Mouse (Mus musculus): Measurements from ENCODE around the gene Ankrd11. TPM values are rescaled to one million over a fixed set of nuclear protein-coding genes. Genes with fewer than 3 reads are reported as not detected.
A peak's percentile ranks its signal among the peaks of the same experiment; 100 is the strongest.

The Ankrd11 gene
- polyA plus RNA-seq, 1 experiment from 2014 or later: 46.2 TPM

- Histone ChIP-seq H3K27me3 (ENCODE audit: control insufficient read depth, insufficient read depth, low read length) (no peaks in the 10 kb centered on the region), H3K4me3 (replicated peaks; ENCODE audit: low read depth, low read length) (peak overlapping the region; percentile 99), H3K36me3 (ENCODE audit: control insufficient read depth, insufficient read depth, low read length) (no peaks in the 10 kb centered on the region), H3K9ac (replicated peaks; ENCODE audit: low read length) (peak overlapping the region; percentile 76), H3K4me1 (ENCODE audit: control insufficient read depth, insufficient read depth, low read length) (peaks cover 32% of the 10 kb centered on the region), H3K4me2 (ENCODE audit: low read length) (peak overlapping the region; percentile 87), H3K9me3 (ENCODE audit: control insufficient read depth, low read length) (no peaks in the 10 kb centered on the region), H3K27ac (replicated peaks; ENCODE audit: low read depth, low read length) (peak overlapping the region; percentile 95)
- WGBS: 23% methylated on average over 22 of the region's 22 CpGs
- ATAC-seq (ENCODE audit: low FRiP score, low TSS enrichment) (no peak), DNase-seq (no peak)
Measured at GRCm38 (mm10) chr8:123042974-123043625, 1.0 kb upstream of the Ankrd11 start.

GRCm38 (mm10) chr8:123041774-123042105, 337 bp downstream of the Ankrd11 start:
- 3% methylated on average over 29 of the region's 60 CpGs for WGBS
- ATAC-seq (ENCODE audit: low FRiP score, low TSS enrichment): 0 out of 2 replicates have a peak, but pooled peaks have one; percentile 5

GRCm38 (mm10) chr8:123041008-123041773, 886 bp downstream of the Ankrd11 start:
- peaks cover 32% of the 10 kb centered on the region for H3K4me1 ChIP-seq (ENCODE audit: control insufficient read depth, insufficient read depth, low read length)
- DNase-seq (peak; percentile 77), ATAC-seq (ENCODE audit: low FRiP score, low TSS enrichment) (no peak)
- under 1% methylated on average over 66 of the region's 71 CpGs for WGBS
- H3K9me3 ChIP-seq (ENCODE audit: control insufficient read depth, low read length): no peaks in the 10 kb centered on the region
- H3K4me3 ChIP-seq (replicated peaks; ENCODE audit: low read depth, low read length): peak overlapping the region; percentile 99
- H3K4me2 ChIP-seq (ENCODE audit: low read length): peak overlapping the region; percentile 75
- no peaks in the 10 kb centered on the region for H3K27me3 ChIP-seq (ENCODE audit: control insufficient read depth, insufficient read depth, low read length)
- H3K9ac ChIP-seq (replicated peaks; ENCODE audit: low read length): peak overlapping the region; percentile 97
- H3K27ac ChIP-seq (replicated peaks; ENCODE audit: low read depth, low read length): peak overlapping the region; percentile 93
- H3K36me3 ChIP-seq (ENCODE audit: control insufficient read depth, insufficient read depth, low read length): no peaks in the 10 kb centered on the region

More at GRCm38 (mm10) chr8:123041774-123042105, 337 bp downstream of the Ankrd11 start:
- Histone ChIP-seq H3K4me3 (replicated peaks; ENCODE audit: low read depth, low read length) (peak overlapping the region; percentile 99), H3K36me3 (ENCODE audit: control insufficient read depth, insufficient read depth, low read length) (no peaks in the 10 kb centered on the region), H3K27me3 (ENCODE audit: control insufficient read depth, insufficient read depth, low read length) (no peaks in the 10 kb centered on the region), H3K4me1 (ENCODE audit: control insufficient read depth, insufficient read depth, low read length) (peaks cover 32% of the 10 kb centered on the region), H3K9me3 (ENCODE audit: control insufficient read depth, low read length) (no peaks in the 10 kb centered on the region), H3K9ac (replicated peaks; ENCODE audit: low read length) (peak overlapping the region; percentile 97), H3K27ac (replicated peaks; ENCODE audit: low read depth, low read length) (peak overlapping the region; percentile 93), H3K4me2 (ENCODE audit: low read length) (peak overlapping the region; percentile 75)
- DNase-seq: no peak

GRCm38 (mm10) chr8:123040110-123040650, 1.9 kb downstream of the Ankrd11 start:
- H3K9me3 ChIP-seq (ENCODE audit: control insufficient read depth, low read length): no peaks in the 10 kb centered on the region
- H3K4me2 ChIP-seq (ENCODE audit: low read length): peak overlapping the region; percentile 75
- H3K4me3 ChIP-seq (replicated peaks; ENCODE audit: low read depth, low read length): peak overlapping the region; percentile 99
- H3K36me3 ChIP-seq (ENCODE audit: control insufficient read depth, insufficient read depth, low read length): no peaks in the 10 kb centered on the region
- DNase-seq: peak; percentile 50
- H3K27me3 ChIP-seq (ENCODE audit: control insufficient read depth, insufficient read depth, low read length): no peaks in the 10 kb centered on the region
- H3K27ac ChIP-seq (replicated peaks; ENCODE audit: low read depth, low read length): peak overlapping the region; percentile 93; the same call in 1 of the 2 replicates
- no peak for ATAC-seq (ENCODE audit: low FRiP score, low TSS enrichment)
- H3K9ac ChIP-seq (replicated peaks; ENCODE audit: low read length): peak overlapping the region; percentile 97; the same call in 1 of the 2 replicates
- WGBS: 3% methylated on average over 4 of the region's 4 CpGs
- H3K4me1 ChIP-seq (ENCODE audit: control insufficient read depth, insufficient read depth, low read length): peaks cover 32% of the 10 kb centered on the region

- ATAC-seq (ENCODE audit: low FRiP score, low TSS enrichment) (no peak), DNase-seq (peak; percentile 31)
- Histone ChIP-seq H3K4me1 (ENCODE audit: control insufficient read depth, insufficient read depth, low read length) (peaks cover 32% of the 10 kb centered on the region), H3K9ac (replicated peaks; ENCODE audit: low read length) (no peak overlapping the region; the same call in 1 of the 2 replicates), H3K27ac (replicated peaks; ENCODE audit: low read depth, low read length) (no peak overlapping the region), H3K4me3 (replicated peaks; ENCODE audit: low read depth, low read length) (peak overlapping the region; percentile 99; the same call in 1 of the 2 replicates), H3K9me3 (ENCODE audit: control insufficient read depth, low read length) (no peaks in the 10 kb centered on the region), H3K36me3 (ENCODE audit: control insufficient read depth, insufficient read depth, low read length) (no peaks in the 10 kb centered on the region), H3K4me2 (ENCODE audit: low read length) (peak overlapping the region; percentile 75), H3K27me3 (ENCODE audit: control insufficient read depth, insufficient read depth, low read length) (no peaks in the 10 kb centered on the region)
- WGBS: 10% methylated on average over 11 of the region's 11 CpGs
Measured at GRCm38 (mm10) chr8:123039376-123040109, 2.5 kb downstream of the Ankrd11 start.

- Histone ChIP-seq H3K4me2 (ENCODE audit: low read length) (no peak overlapping the region), H3K4me3 (replicated peaks; ENCODE audit: low read depth, low read length) (no peak overlapping the region), H3K27me3 (ENCODE audit: control insufficient read depth, insufficient read depth, low read length) (no peaks in the 10 kb centered on the region), H3K27ac (replicated peaks; ENCODE audit: low read depth, low read length) (no peak overlapping the region), H3K4me1 (ENCODE audit: control insufficient read depth, insufficient read depth, low read length) (peaks cover 30% of the 10 kb centered on the region), H3K9me3 (ENCODE audit: control insufficient read depth, low read length) (no peaks in the 10 kb centered on the region), H3K36me3 (ENCODE audit: control insufficient read depth, insufficient read depth, low read length) (no peaks in the 10 kb centered on the region), H3K9ac (replicated peaks; ENCODE audit: low read length) (no peak overlapping the region)
- DNase-seq (no peak), ATAC-seq (ENCODE audit: low FRiP score, low TSS enrichment) (no peak)
- whole genome bisulfite sequencing: 62% methylated on average over 2 of the region's 2 CpGs
Measured at GRCm38 (mm10) chr8:123038351-123038750, 3.7 kb downstream of the Ankrd11 start.

DNA sequence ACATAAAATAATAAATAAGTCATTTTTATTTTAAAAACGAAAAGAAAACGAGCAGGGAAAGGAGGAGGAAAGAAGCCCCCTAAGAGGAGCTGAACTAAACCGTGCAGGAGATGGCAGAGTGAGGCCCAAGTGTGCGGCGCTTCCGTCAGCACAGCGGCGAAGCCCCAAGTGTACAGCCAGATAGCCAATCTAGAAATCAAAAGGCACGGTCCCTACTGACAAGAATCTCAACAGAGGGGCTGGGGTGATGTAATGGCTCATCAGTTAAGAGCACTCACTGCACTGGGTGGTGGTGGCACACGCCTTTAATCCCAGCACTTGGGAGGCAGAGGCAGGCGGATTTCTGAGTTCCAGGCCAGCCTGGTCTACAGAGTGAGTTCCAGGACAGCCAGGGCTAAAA, 4.6 kb downstream of the Ankrd11 start:
- Histone ChIP-seq H3K4me1 (ENCODE audit: control insufficient read depth, insufficient read depth, low read length) (peaks cover 25% of the 10 kb centered on the region), H3K27ac (replicated peaks; ENCODE audit: low read depth, low read length) (no peak overlapping the region), H3K36me3 (ENCODE audit: control insufficient read depth, insufficient read depth, low read length) (no peaks in the 10 kb centered on the region), H3K4me3 (replicated peaks; ENCODE audit: low read depth, low read length) (no peak overlapping the region), H3K27me3 (ENCODE audit: control insufficient read depth, insufficient read depth, low read length) (no peaks in the 10 kb centered on the region), H3K9me3 (ENCODE audit: control insufficient read depth, low read length) (no peaks in the 10 kb centered on the region), H3K9ac (replicated peaks; ENCODE audit: low read length) (no peak overlapping the region), H3K4me2 (ENCODE audit: low read length) (no peak overlapping the region)
- 86% methylated on average over 11 of the region's 11 CpGs for WGBS
- ATAC-seq (ENCODE audit: low FRiP score, low TSS enrichment) (no peak), DNase-seq (no peak)

- Histone ChIP-seq H3K9me3 (ENCODE audit: control insufficient read depth, low read length) (no peaks in the 10 kb centered on the region), H3K36me3 (ENCODE audit: control insufficient read depth, insufficient read depth, low read length) (no peaks in the 10 kb centered on the region), H3K9ac (replicated peaks; ENCODE audit: low read length) (no peak overlapping the region), H3K27ac (replicated peaks; ENCODE audit: low read depth, low read length) (no peak overlapping the region), H3K4me3 (replicated peaks; ENCODE audit: low read depth, low read length) (no peak overlapping the region), H3K27me3 (ENCODE audit: control insufficient read depth, insufficient read depth, low read length) (no peaks in the 10 kb centered on the region), H3K4me1 (ENCODE audit: control insufficient read depth, insufficient read depth, low read length) (peaks cover 25% of the 10 kb centered on the region), H3K4me2 (ENCODE audit: low read length) (no peak overlapping the region)
- 63% methylated on average over 3 of the region's 3 CpGs for WGBS
- DNase-seq (no peak), ATAC-seq (ENCODE audit: low FRiP score, low TSS enrichment) (no peak)
Measured at GRCm38 (mm10) chr8:123036956-123037355, 5.1 kb downstream of the Ankrd11 start.
